Mouse (Mus musculus): ENCODE measurements around the gene Rbp4.

Gene Rbp4

GRCm38 (mm10) chr19:38125219-38125610, at the start of gene Rbp4:
TSS of gene Rbp4 (minus strand) at chr19:38125281.
- no peak for DNase-seq

- DNase-seq = no peak
Observed at GRCm38 (mm10) chr19:38164633-38165032, 39.6 kb upstream of the Rbp4 start.

GRCm38 (mm10) chr19:38161648-38162354, 36.7 kb upstream of the Rbp4 start:
- no peak for DNase-seq

GRCm38 (mm10) chr19:38156243-38156642, 31.2 kb upstream of the Rbp4 start:
- no peak for DNase-seq

GRCm38 (mm10) chr19:38143540-38144271, 18.6 kb upstream of the Rbp4 start:
- no peak for DNase-seq

- DNase-seq = no peak
Observed at GRCm38 (mm10) chr19:38134806-38135205, 9.7 kb upstream of the Rbp4 start.

- no peak for DNase-seq
Observed at GRCm38 (mm10) chr19:38133986-38134385, 8.9 kb upstream of the Rbp4 start.

- DNase-seq = no peak
Observed at GRCm38 (mm10) chr19:38132481-38132880, 7.4 kb upstream of the Rbp4 start, which contains the start of gene Pde6c. TSS of gene Pde6c (plus strand) at chr19:38132781.

GRCm38 (mm10) chr19:38126656-38127055, 1.6 kb upstream of the Rbp4 start:
- no peak for DNase-seq

GRCm38 (mm10) chr19:38124401-38125218, 471 bp downstream of the Rbp4 start:
- peak; percentile 36 for DNase-seq

- no peak for DNase-seq
Observed at GRCm38 (mm10) chr19:38123921-38124320, 1.2 kb downstream of the Rbp4 start.

GRCm38 (mm10) chr19:38120123-38120760, 4.8 kb downstream of the Rbp4 start:
- no peak for DNase-seq

GRCm38 (mm10) chr19:38114834-38115491, 10.1 kb downstream of the Rbp4 start:
- DNase-seq = no peak

- DNase-seq = no peak
Observed at GRCm38 (mm10) chr19:38112575-38112974, 12.5 kb downstream of the Rbp4 start.

- no peak for DNase-seq
Observed at GRCm38 (mm10) chr19:38111056-38111455, 14.0 kb downstream of the Rbp4 start.

GRCm38 (mm10) chr19:38109506-38110242, 15.4 kb downstream of the Rbp4 start:
- no peak for DNase-seq

- DNase-seq = no peak
Observed at GRCm38 (mm10) chr19:38107871-38108270, 17.2 kb downstream of the Rbp4 start.

- DNase-seq = peak; percentile 12
Observed at GRCm38 (mm10) chr19:38096858-38097758, 28.0 kb downstream of the Rbp4 start, which contains the start of gene Ffar4. TSS of gene Ffar4 (plus strand) at chr19:38097071.

GRCm38 (mm10) chr19:38096231-38096630, 28.9 kb downstream of the Rbp4 start:
- no peak for DNase-seq

GRCm38 (mm10) chr19:38091512-38091985, 33.5 kb downstream of the Rbp4 start:
- DNase-seq = no peak
